Mouse (Mus musculus): ENCODE measurements around the gene Baz2a. TPM values are rescaled to one million over a fixed set of nuclear protein-coding genes. Genes with fewer than 3 reads are reported as not detected.

Gene Baz2a
- polyA plus RNA-seq (2012; rRNA removed): 90.5 and 100 TPM in 2 replicates

- no peak for TF ChIP-seq CTCF (IDR thresholded peaks at IDR 0.05; ENCODE audit: control insufficient read depth, insufficient read depth, insufficient replicate concordance, low read depth, low read length)
- peak; percentile 8; the same call in 1 of the 2 replicates for TF ChIP-seq POLR2A (IDR thresholded peaks at IDR 0.05; ENCODE audit: control insufficient read depth, low read depth, low read length)
- H3K27me3 ChIP-seq (ENCODE audit: control insufficient read depth, insufficient read depth, low read length): no peaks in the 10 kb centered on the region
- peak within 1 kb of the TSS; percentile 96 for H3K27ac ChIP-seq (ENCODE audit: control insufficient read depth, insufficient read depth, low read depth, low read length)
- peaks cover 1% of the 10 kb centered on the region; the same call in 1 of the 2 replicates for H3K36me3 ChIP-seq (ENCODE audit: control insufficient read depth, insufficient read depth, low read length)
- peaks cover 17% of the 10 kb centered on the region for H3K4me1 ChIP-seq (ENCODE audit: control insufficient read depth, insufficient read depth, low read length)
- peak within 1 kb of the TSS; percentile 91 for H3K4me3 ChIP-seq (ENCODE audit: control insufficient read depth, low read depth, low read length)
Measured at GRCm38 (mm10) chr10:128091564-128092505, at the start of gene Baz2a. Baz2a (plus strand) TSS chr10:128091577.

GRCm38 (mm10) chr10:128041636-128042035 lies 49.7 kb upstream of the Baz2a start:
- Histone ChIP-seq H3K27me3 (ENCODE audit: control insufficient read depth, insufficient read depth, low read length) (no peaks in the 10 kb centered on the region), H3K36me3 (ENCODE audit: control insufficient read depth, insufficient read depth, low read length) (no peaks in the 10 kb centered on the region; the same call in none of the 2 replicates), H3K4me1 (ENCODE audit: control insufficient read depth, insufficient read depth, low read length) (peaks cover 2% of the 10 kb centered on the region), H3K27ac (ENCODE audit: control insufficient read depth, insufficient read depth, low read depth, low read length) (no peak overlapping the region), H3K4me3 (ENCODE audit: control insufficient read depth, low read depth, low read length) (no peak overlapping the region)
- TF ChIP-seq POLR2A (IDR thresholded peaks at IDR 0.05; ENCODE audit: control insufficient read depth, low read depth, low read length) (no peak), CTCF (IDR thresholded peaks at IDR 0.05; ENCODE audit: control insufficient read depth, insufficient read depth, insufficient replicate concordance, low read depth, low read length) (no peak)

GRCm38 (mm10) chr10:128042466-128042865 lies 48.9 kb upstream of the Baz2a start:
- TF ChIP-seq CTCF (IDR thresholded peaks at IDR 0.05; ENCODE audit: control insufficient read depth, insufficient read depth, insufficient replicate concordance, low read depth, low read length) (no peak), POLR2A (IDR thresholded peaks at IDR 0.05; ENCODE audit: control insufficient read depth, low read depth, low read length) (no peak)
- no peaks in the 10 kb centered on the region; the same call in 1 of the 2 replicates for H3K4me1 ChIP-seq (ENCODE audit: control insufficient read depth, insufficient read depth, low read length)
- H3K4me3 ChIP-seq (ENCODE audit: control insufficient read depth, low read depth, low read length): no peak overlapping the region
- no peaks in the 10 kb centered on the region; the same call in none of the 2 replicates for H3K36me3 ChIP-seq (ENCODE audit: control insufficient read depth, insufficient read depth, low read length)
- H3K27ac ChIP-seq (ENCODE audit: control insufficient read depth, insufficient read depth, low read depth, low read length): no peak overlapping the region
- no peaks in the 10 kb centered on the region for H3K27me3 ChIP-seq (ENCODE audit: control insufficient read depth, insufficient read depth, low read length)

GRCm38 (mm10) chr10:128043041-128043835 lies 48.1 kb upstream of the Baz2a start:
- Histone ChIP-seq H3K36me3 (ENCODE audit: control insufficient read depth, insufficient read depth, low read length) (no peaks in the 10 kb centered on the region; the same call in none of the 2 replicates), H3K27me3 (ENCODE audit: control insufficient read depth, insufficient read depth, low read length) (no peaks in the 10 kb centered on the region), H3K4me1 (ENCODE audit: control insufficient read depth, insufficient read depth, low read length) (no peaks in the 10 kb centered on the region; the same call in 1 of the 2 replicates), H3K27ac (ENCODE audit: control insufficient read depth, insufficient read depth, low read depth, low read length) (no peak overlapping the region), H3K4me3 (ENCODE audit: control insufficient read depth, low read depth, low read length) (no peak overlapping the region)
- no peak for TF ChIP-seq POLR2A (IDR thresholded peaks at IDR 0.05; ENCODE audit: control insufficient read depth, low read depth, low read length)
- TF ChIP-seq CTCF (IDR thresholded peaks at IDR 0.05; ENCODE audit: control insufficient read depth, insufficient read depth, insufficient replicate concordance, low read depth, low read length): no peak

- Histone ChIP-seq H3K27ac (ENCODE audit: control insufficient read depth, insufficient read depth, low read depth, low read length) (no peak overlapping the region), H3K4me3 (ENCODE audit: control insufficient read depth, low read depth, low read length) (no peak overlapping the region), H3K36me3 (ENCODE audit: control insufficient read depth, insufficient read depth, low read length) (no peaks in the 10 kb centered on the region), H3K4me1 (ENCODE audit: control insufficient read depth, insufficient read depth, low read length) (no peaks in the 10 kb centered on the region), H3K27me3 (ENCODE audit: control insufficient read depth, insufficient read depth, low read length) (no peaks in the 10 kb centered on the region)
- TF ChIP-seq CTCF (IDR thresholded peaks at IDR 0.05; ENCODE audit: control insufficient read depth, insufficient read depth, insufficient replicate concordance, low read depth, low read length) (no peak), POLR2A (IDR thresholded peaks at IDR 0.05; ENCODE audit: control insufficient read depth, low read depth, low read length) (no peak)
Measured at GRCm38 (mm10) chr10:128048157-128048556, 43.2 kb upstream of the Baz2a start.

GRCm38 (mm10) chr10:128049741-128050140 lies 41.6 kb upstream of the Baz2a start:
- Histone ChIP-seq H3K36me3 (ENCODE audit: control insufficient read depth, insufficient read depth, low read length) (no peaks in the 10 kb centered on the region), H3K27me3 (ENCODE audit: control insufficient read depth, insufficient read depth, low read length) (no peaks in the 10 kb centered on the region), H3K4me3 (ENCODE audit: control insufficient read depth, low read depth, low read length) (no peak overlapping the region), H3K4me1 (ENCODE audit: control insufficient read depth, insufficient read depth, low read length) (no peaks in the 10 kb centered on the region), H3K27ac (ENCODE audit: control insufficient read depth, insufficient read depth, low read depth, low read length) (no peak overlapping the region)
- TF ChIP-seq CTCF (IDR thresholded peaks at IDR 0.05; ENCODE audit: control insufficient read depth, insufficient read depth, insufficient replicate concordance, low read depth, low read length): no peak
- TF ChIP-seq POLR2A (IDR thresholded peaks at IDR 0.05; ENCODE audit: control insufficient read depth, low read depth, low read length): no peak

GRCm38 (mm10) chr10:128050355-128050754 lies 41.0 kb upstream of the Baz2a start:
- no peaks in the 10 kb centered on the region for H3K36me3 ChIP-seq (ENCODE audit: control insufficient read depth, insufficient read depth, low read length)

More at GRCm38 (mm10) chr10:128050355-128050754, 41.0 kb upstream of the Baz2a start:
- Histone ChIP-seq H3K27ac (ENCODE audit: control insufficient read depth, insufficient read depth, low read depth, low read length) (no peak overlapping the region), H3K4me1 (ENCODE audit: control insufficient read depth, insufficient read depth, low read length) (no peaks in the 10 kb centered on the region), H3K4me3 (ENCODE audit: control insufficient read depth, low read depth, low read length) (no peak overlapping the region), H3K27me3 (ENCODE audit: control insufficient read depth, insufficient read depth, low read length) (no peaks in the 10 kb centered on the region)
- no peak for TF ChIP-seq CTCF (IDR thresholded peaks at IDR 0.05; ENCODE audit: control insufficient read depth, insufficient read depth, insufficient replicate concordance, low read depth, low read length)
- TF ChIP-seq POLR2A (IDR thresholded peaks at IDR 0.05; ENCODE audit: control insufficient read depth, low read depth, low read length): no peak
